Mouse (Mus musculus) liver, embryonic 13.5 days (tissue): ENCODE measurements around the gene Gm19345. TPM values are rescaled to one million over a fixed set of nuclear protein-coding genes. Genes with fewer than 3 reads are reported as not detected.

ENCODE experiments used
- ATAC-seq: fragments of 200-750 bp; cut with Nextera tagmentation; 2 replicates; pipeline ENCODE4 v1.8.0; 2017; ENCODE audit warnings: low read depth, mild to moderate bottlenecking, moderate number of reproducible peaks, moderate library complexity
- DNase-seq: peaks from one replicate; pipeline ENCODE4 v3.0.0; 2022
- H3K27ac ChIP-seq: fragments of 300-500 bp; sonication (generic); 2 replicates; pipeline ENCODE4 v1.5.1; 2015; ENCODE audit warnings: moderate library complexity, mild to moderate bottlenecking, inconsistent platforms
- H3K27me3 ChIP-seq: fragments of 300-500 bp; sonication (generic); 2 replicates; pipeline ENCODE4 v1.6.1; 2015; ENCODE audit warnings: mild to moderate bottlenecking, inconsistent platforms
- H3K36me3 ChIP-seq: fragments of 300-500 bp; sonication (generic); 2 replicates; pipeline ENCODE4 v1.6.1; 2015; ENCODE audit warnings: mild to moderate bottlenecking, inconsistent platforms
- H3K4me1 ChIP-seq: fragments of 300-500 bp; sonication (generic); replicated peaks from 2 replicates; pipeline ENCODE4 v1.6.1; 2015; ENCODE audit warnings: inconsistent platforms
- H3K4me2 ChIP-seq: fragments of 300-500 bp; sonication (generic); 2 replicates; pipeline ENCODE4 v1.6.1; 2015; ENCODE audit warnings: inconsistent platforms, mild to moderate bottlenecking, moderate library complexity
- H3K4me3 ChIP-seq: fragments of 300-500 bp; sonication (generic); replicated peaks from 2 replicates; pipeline ENCODE4 v1.5.1; 2015; ENCODE audit warnings: mild to moderate bottlenecking, inconsistent platforms
- H3K9ac ChIP-seq: fragments of 300-500 bp; sonication (generic); 2 replicates; pipeline ENCODE4 v1.6.1; 2015; ENCODE audit warnings: mild to moderate bottlenecking, inconsistent platforms
- H3K9me3 ChIP-seq: fragments of 300-500 bp; sonication (generic); replicated peaks from 2 replicates; pipeline ENCODE4 v1.6.1; 2016; ENCODE audit warnings: inconsistent platforms
- WGBS: fragments of 180-500 bp; shearing (Covaris S2); methylation state at CpG from one replicate; pipeline ENCODE4 v1.1.7; 2015; ENCODE audit not compliant: insufficient replicate concordance; 5-methylcytosine and 5-hydroxymethylcytosine counted together
- polyA plus RNA-seq: library from polyadenylated mRNA; unstranded; fragments of >200 nt; fragmentation: Nextera tagmentation; extraction: Ambion mirVana; gene quantifications from 2 replicates; pipeline ENCODE4 v1.2.1, GENCODE M21; 2015

The Gm19345 gene
- polyA plus RNA-seq, 1 experiment from 2014 or later = not detected

DNA sequence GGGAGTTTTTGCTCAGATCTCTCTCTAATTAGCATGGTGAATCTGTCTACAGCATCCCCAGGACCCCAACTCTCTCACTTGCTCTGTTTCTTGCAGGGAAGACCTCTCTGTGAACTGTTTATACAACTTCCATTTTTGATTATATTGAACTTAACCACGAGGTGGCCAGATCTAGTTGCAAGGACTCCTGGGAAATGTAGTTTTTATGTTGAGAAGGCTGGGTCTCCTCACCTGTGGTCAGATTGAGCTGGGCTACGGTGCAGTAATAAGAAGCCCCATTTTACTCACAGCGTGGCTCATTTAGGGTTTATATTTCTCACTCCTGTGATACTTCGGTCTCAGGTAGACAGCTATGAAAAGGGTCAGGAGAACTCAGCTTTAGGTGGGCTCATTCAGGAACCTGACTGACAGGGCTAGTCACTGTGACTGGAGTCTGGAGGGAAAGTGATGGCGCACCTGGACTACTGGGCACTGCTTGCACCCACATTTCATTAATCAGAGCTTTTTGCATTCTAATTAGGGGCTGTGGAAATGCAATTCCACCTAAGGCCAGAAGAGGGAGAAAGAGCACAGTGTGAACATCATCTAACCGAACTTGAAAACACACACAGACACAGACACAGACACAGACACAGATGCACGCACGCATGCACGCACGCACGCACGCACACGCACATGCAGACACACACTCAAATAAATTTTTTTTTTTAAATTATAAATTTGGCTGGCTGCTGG lies 24.3 kb downstream of the Gm19345 start:
- ATAC-seq (peak; percentile 35; the same call in 1 of the 2 replicates), DNase-seq (no peak)
- no peak overlapping the region for H3K9ac ChIP-seq
- H3K9me3 ChIP-seq = no peaks in the 10 kb centered on the region
- peaks cover 18% of the 10 kb centered on the region for H3K4me1 ChIP-seq
- no peaks in the 10 kb centered on the region for H3K27me3 ChIP-seq
- H3K36me3 ChIP-seq = no peaks in the 10 kb centered on the region
- H3K4me2 ChIP-seq = no peak overlapping the region
- no peak overlapping the region for H3K27ac ChIP-seq
- WGBS = 22% methylated on average over 13 of the region's 13 CpGs
- no peak overlapping the region for H3K4me3 ChIP-seq

DNA sequence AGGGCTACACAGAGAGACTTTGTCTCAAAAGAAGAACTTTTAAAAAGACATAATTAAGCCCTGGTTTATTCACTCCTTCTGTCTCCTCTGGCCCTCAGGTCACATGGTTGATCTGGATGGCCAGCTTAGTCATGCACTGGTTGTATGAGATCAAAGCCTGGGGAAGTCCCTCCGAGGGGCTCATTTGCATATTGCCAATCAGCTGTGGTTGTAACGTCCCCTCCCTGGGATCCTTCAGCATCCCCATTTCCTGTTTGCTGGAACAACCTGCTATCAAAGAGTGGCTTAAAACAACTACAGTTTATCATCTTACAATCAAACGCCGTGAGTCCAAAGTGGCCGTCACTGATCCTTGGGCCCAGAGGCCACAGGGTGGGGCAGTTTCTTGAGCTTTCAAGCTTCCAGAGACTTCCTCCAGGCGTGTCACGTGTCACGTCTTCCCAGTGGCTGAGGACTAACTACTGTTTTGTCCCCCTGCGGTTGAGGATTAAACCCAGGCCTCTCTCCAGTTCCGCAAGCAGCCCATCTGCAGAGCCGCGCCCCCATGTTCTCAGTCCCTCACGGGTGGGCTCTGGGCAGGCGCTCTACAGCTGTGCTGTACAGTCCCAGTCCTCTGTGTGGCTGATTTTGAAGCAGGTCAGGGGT lies 25.1 kb downstream of the Gm19345 start:
- DNase-seq = no peak
- no peak overlapping the region for H3K27ac ChIP-seq

DNA sequence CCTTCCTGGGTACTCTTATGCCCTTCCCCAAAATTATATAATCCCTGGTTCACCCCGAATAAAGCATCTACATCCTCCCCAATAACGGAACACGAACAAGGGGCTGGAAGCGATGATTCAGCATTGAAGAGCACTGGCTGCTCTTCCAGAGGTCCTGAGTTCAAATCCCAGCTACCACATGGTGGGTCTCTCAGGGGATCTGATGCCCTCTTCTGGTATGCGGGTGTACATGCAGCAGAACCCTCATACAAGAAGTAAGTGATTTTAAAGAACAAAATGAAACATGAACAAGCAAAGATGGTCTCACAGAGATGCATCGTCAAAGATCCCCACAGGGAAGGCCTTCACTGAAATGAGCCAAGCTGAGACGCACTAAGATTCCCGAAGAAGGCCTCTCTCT lies 29.0 kb downstream of the Gm19345 start:
- no peak overlapping the region for H3K9ac ChIP-seq
- no peak overlapping the region for H3K4me3 ChIP-seq
- WGBS = 62% methylated on average over 8 of the region's 8 CpGs
- DNase-seq (no peak), ATAC-seq (no peak)
- no peak overlapping the region for H3K4me2 ChIP-seq
- no peaks in the 10 kb centered on the region for H3K9me3 ChIP-seq
- no peaks in the 10 kb centered on the region for H3K36me3 ChIP-seq
- no peaks in the 10 kb centered on the region for H3K27me3 ChIP-seq
- peaks cover 15% of the 10 kb centered on the region for H3K4me1 ChIP-seq
- H3K27ac ChIP-seq = no peak overlapping the region

More for the DNA sequence above, 25.1 kb downstream of the Gm19345 start:
- Histone ChIP-seq H3K27me3 (no peaks in the 10 kb centered on the region), H3K9ac (no peak overlapping the region), H3K4me3 (no peak overlapping the region), H3K4me1 (peaks cover 18% of the 10 kb centered on the region), H3K36me3 (no peaks in the 10 kb centered on the region), H3K4me2 (peak overlapping the region; percentile 11; the same call in 1 of the 2 replicates), H3K9me3 (no peaks in the 10 kb centered on the region)
- 20% methylated on average over 14 of the region's 14 CpGs for WGBS
- ATAC-seq = peak; percentile 58

DNA sequence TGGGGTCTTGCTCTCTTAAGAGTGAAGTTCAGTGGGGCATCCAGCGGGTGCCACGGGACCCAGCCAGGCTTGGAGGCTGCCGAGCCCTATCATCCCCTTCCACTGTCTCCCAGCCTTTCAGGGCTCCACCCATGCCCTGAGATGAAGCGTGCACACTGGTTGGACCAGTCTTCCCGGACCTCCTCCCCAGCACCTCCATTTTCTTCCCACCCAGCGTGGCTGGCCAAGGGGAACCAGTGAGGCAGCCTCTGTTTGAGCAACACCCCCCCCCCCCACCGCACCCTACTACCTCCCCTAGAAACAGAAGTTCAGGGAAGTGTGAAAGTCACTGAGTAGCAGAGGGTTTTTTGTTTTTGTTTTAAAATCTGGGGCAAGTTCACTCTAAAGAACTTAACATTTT lies 36.0 kb downstream of the Gm19345 start, which contains the start of gene Ceacam19:
Gene Ceacam19, minus strand, starts transcription at position 117 of the 400 bp plus-strand sequence.
- Histone ChIP-seq H3K4me3 (no peak within 1 kb of the TSS), H3K36me3 (no peaks in the 10 kb centered on the region), H3K9ac (no peak within 1 kb of the TSS), H3K4me1 (no peaks in the 10 kb centered on the region), H3K4me2 (no peak within 1 kb of the TSS), H3K27me3 (no peaks in the 10 kb centered on the region), H3K9me3 (no peaks in the 10 kb centered on the region), H3K27ac (no peak within 1 kb of the TSS)
- WGBS = 46% methylated on average over 7 of the region's 7 CpGs
- no peak for ATAC-seq
- no peak for DNase-seq

DNA sequence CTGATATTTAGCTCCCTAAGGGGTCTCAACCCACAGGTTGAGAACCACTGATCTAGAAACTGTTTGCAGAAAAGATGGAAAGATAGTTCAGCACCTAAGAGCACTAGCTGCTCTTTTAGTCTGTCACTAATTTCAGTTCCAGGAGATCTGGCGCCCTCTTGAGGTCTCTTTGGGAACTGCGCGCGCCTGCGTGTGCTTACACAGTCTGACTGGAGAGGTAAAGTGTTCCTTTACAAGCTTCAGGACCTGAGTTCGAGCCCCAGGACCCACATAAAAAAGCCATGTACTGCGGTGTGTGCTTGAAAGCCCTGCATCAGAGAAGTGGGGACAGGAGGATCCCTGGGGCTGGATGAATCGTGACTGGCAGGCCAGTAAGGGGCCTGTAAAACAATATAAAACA lies 38.1 kb downstream of the Gm19345 start:
- WGBS = 23% methylated on average over 8 of the region's 8 CpGs
- H3K27ac ChIP-seq = no peak overlapping the region
- no peaks in the 10 kb centered on the region for H3K27me3 ChIP-seq
- H3K4me2 ChIP-seq = no peak overlapping the region
- no peaks in the 10 kb centered on the region for H3K36me3 ChIP-seq
- H3K4me1 ChIP-seq = no peaks in the 10 kb centered on the region
- no peak overlapping the region for H3K4me3 ChIP-seq
- no peak overlapping the region for H3K9ac ChIP-seq
- ATAC-seq (no peak), DNase-seq (no peak)
- H3K9me3 ChIP-seq = no peaks in the 10 kb centered on the region

Other genes starting within 250 kb of the Gm19345 start
- 14.3 and 15.7 TPM in 2 replicates for gene Clasrp, start 247.5 kb upstream of the Gm19345 start, polyA plus RNA-seq
- 1.6 and 1.7 TPM in 2 replicates for gene Relb, start 222.6 kb upstream of the Gm19345 start, polyA plus RNA-seq
- gene Clptm1, start 187.0 kb upstream of the Gm19345 start, polyA plus RNA-seq = 45.2 and 51.0 TPM in 2 replicates
- gene Apoc2, start 174.1 kb upstream of the Gm19345 start, polyA plus RNA-seq = 568 and 648 TPM in 2 replicates
- gene Gm44805, start 170.6 kb upstream of the Gm19345 start, polyA plus RNA-seq = 5.6 and 7.5 TPM in 2 replicates
- gene Apoc4, start 170.5 kb upstream of the Gm19345 start, polyA plus RNA-seq = 58.3 and 74.0 TPM in 2 replicates
- gene Apoc1, start 159.3 kb upstream of the Gm19345 start, polyA plus RNA-seq = 247 and 261 TPM in 2 replicates
- 1,390 and 1,411 TPM in 2 replicates for gene Apoe, start 152.8 kb upstream of the Gm19345 start, polyA plus RNA-seq
- 125 and 138 TPM in 2 replicates for gene Tomm40, start 136.6 kb upstream of the Gm19345 start, polyA plus RNA-seq
- gene Nectin2, start 101.5 kb upstream of the Gm19345 start, polyA plus RNA-seq = 17.9 and 18.2 TPM in 2 replicates
- gene Bcam, start 81.0 kb upstream of the Gm19345 start, polyA plus RNA-seq = 7.2 and 7.9 TPM in 2 replicates
- 1.2 and 1.3 TPM in 2 replicates for gene Cblc, start 55.2 kb upstream of the Gm19345 start, polyA plus RNA-seq
- gene Bcl3, start 29.2 kb upstream of the Gm19345 start, polyA plus RNA-seq = 3.0 and 3.9 TPM in 2 replicates
- not detected in 2 replicates for gene Ceacam16, start 9.3 kb downstream of the Gm19345 start, polyA plus RNA-seq
- not detected in 2 replicates for gene Ceacam19, start 36.0 kb downstream of the Gm19345 start, polyA plus RNA-seq
- 1.9 and 2.2 TPM in 2 replicates for gene Pvr, start 69.2 kb downstream of the Gm19345 start, polyA plus RNA-seq
- gene Igsf23, start 98.8 kb downstream of the Gm19345 start, polyA plus RNA-seq = 0.20 and 0.35 TPM in 2 replicates
- gene Ceacam20, start 113.4 kb downstream of the Gm19345 start, polyA plus RNA-seq = not detected in 2 replicates
- gene Nlrp9b, start 139.5 kb downstream of the Gm19345 start, polyA plus RNA-seq = not detected in 2 replicates
- not detected in 2 replicates for gene Vmn1r91, start 247.7 kb downstream of the Gm19345 start, polyA plus RNA-seq